Mouse (Mus musculus) neural tube, embryonic 11.5 days (tissue): Measurements from ENCODE around the gene A730049H05Rik. TPM values are rescaled to one million over a fixed set of nuclear protein-coding genes. Genes with fewer than 3 reads are reported as not detected.

Experiments used
- ATAC-seq: fragments of 200-750 bp; cut with Nextera tagmentation; 2 replicates; pipeline ENCODE4 v1.8.0; 2017; ENCODE audit warnings: moderate number of reproducible peaks, mild to moderate bottlenecking, moderate TSS enrichment, moderate library complexity; ENCODE audit not compliant: insufficient read depth, low FRiP score, low TSS enrichment
- DNase-seq: peaks from one replicate; pipeline ENCODE4 v3.0.0-alpha.2; 2015; ENCODE audit warnings: low spot score
- H3K27ac ChIP-seq: fragments of 300-500 bp; sonication (generic); 2 replicates; pipeline ENCODE4 v1.5.1; 2014; ENCODE audit warnings: low read depth, mild to moderate bottlenecking, low read length
- H3K27me3 ChIP-seq: fragments of 300-500 bp; sonication (generic); 2 replicates; pipeline ENCODE4 v1.6.1; 2014; ENCODE audit warnings: mild to moderate bottlenecking, low read length, mixed read lengths; ENCODE audit not compliant: control insufficient read depth, insufficient read depth
- H3K36me3 ChIP-seq: fragments of 300-500 bp; sonication (generic); 2 replicates; pipeline ENCODE4 v1.6.1; 2014; ENCODE audit warnings: mild to moderate bottlenecking, low read length, moderate library complexity, mixed read lengths; ENCODE audit not compliant: control insufficient read depth, insufficient read depth
- H3K4me1 ChIP-seq: fragments of 300-500 bp; sonication (generic); 2 replicates; pipeline ENCODE4 v1.6.1; 2014; ENCODE audit warnings: low read length, mixed read lengths; ENCODE audit not compliant: control insufficient read depth, insufficient read depth
- H3K4me2 ChIP-seq: fragments of 300-500 bp; sonication (generic); 2 replicates; pipeline ENCODE4 v1.6.1; 2014; ENCODE audit warnings: low read depth, mild to moderate bottlenecking, moderate library complexity
- H3K4me3 ChIP-seq: fragments of 300-500 bp; sonication (generic); 2 replicates; pipeline ENCODE4 v1.5.1; 2014; ENCODE audit warnings: low read depth, low read length
- H3K9ac ChIP-seq: fragments of 300-500 bp; sonication (generic); 2 replicates; pipeline ENCODE4 v1.6.1; 2014; ENCODE audit warnings: mild to moderate bottlenecking, low read length
- H3K9me3 ChIP-seq: fragments of 300-500 bp; sonication (generic); 2 replicates; pipeline ENCODE4 v1.6.1; 2016; ENCODE audit warnings: low read length; ENCODE audit not compliant: control insufficient read depth
- WGBS: fragments of 180-500 bp; shearing (Covaris S2); extraction: QIAGEN DNeasy Blood & Tissue Kit; methylation state at CpG from one replicate; pipeline ENCODE4 v1.1.7; 2014; 5-methylcytosine and 5-hydroxymethylcytosine counted together
- polyA plus RNA-seq: library from polyadenylated mRNA; unstranded; fragments of >200 nt; fragmentation: Nextera tagmentation; extraction: Ambion mirVana; gene quantifications from 2 replicates; pipeline ENCODE4 v1.2.1, GENCODE M21; 2014

Gene A730049H05Rik
- polyA plus RNA-seq, 1 experiment from 2014 or later, result not detected

- Histone ChIP-seq H3K36me3 (no peaks in the 10 kb centered on the region), H3K27ac (no peak overlapping the region), H3K4me3 (no peak overlapping the region), H3K9me3 (no peaks in the 10 kb centered on the region), H3K27me3 (no peaks in the 10 kb centered on the region), H3K4me2 (no peak overlapping the region), H3K4me1 (no peaks in the 10 kb centered on the region), H3K9ac (no peak overlapping the region)
- 88% methylated on average over 6 of the region's 6 CpGs for WGBS
- ATAC-seq (no peak), DNase-seq (no peak)
Observed at GRCm38 (mm10) chr6:92793804-92794203, 22.5 kb upstream of the A730049H05Rik start.

- DNase-seq, result no peak
- Histone ChIP-seq H3K36me3 (no peaks in the 10 kb centered on the region), H3K4me3 (no peak overlapping the region), H3K9ac (no peak overlapping the region), H3K27ac (no peak overlapping the region), H3K27me3 (no peaks in the 10 kb centered on the region), H3K9me3 (no peaks in the 10 kb centered on the region), H3K4me1 (no peaks in the 10 kb centered on the region; the same call in 1 of the 2 replicates), H3K4me2 (no peak overlapping the region)
- ATAC-seq, result no peak
- 72% methylated on average over 2 of the region's 2 CpGs for WGBS
Observed at GRCm38 (mm10) chr6:92801462-92801861, 14.8 kb upstream of the A730049H05Rik start.

- Histone ChIP-seq H3K27me3 (no peaks in the 10 kb centered on the region), H3K4me3 (no peak overlapping the region), H3K36me3 (no peaks in the 10 kb centered on the region), H3K27ac (no peak overlapping the region), H3K9ac (no peak overlapping the region), H3K4me1 (no peaks in the 10 kb centered on the region; the same call in 1 of the 2 replicates), H3K9me3 (no peaks in the 10 kb centered on the region), H3K4me2 (no peak overlapping the region)
- WGBS, result 87% methylated on average over 11 of the region's 11 CpGs
- ATAC-seq (no peak), DNase-seq (no peak)
Observed at GRCm38 (mm10) chr6:92802421-92802820, 13.9 kb upstream of the A730049H05Rik start.

- no peaks in the 10 kb centered on the region for H3K9me3 ChIP-seq
- DNase-seq, result no peak
- ATAC-seq, result no peak
Observed at GRCm38 (mm10) chr6:92803213-92803612, 13.1 kb upstream of the A730049H05Rik start.

GRCm38 (mm10) chr6:92804254-92804971 is 11.9 kb upstream of the A730049H05Rik start:
- Histone ChIP-seq H3K9ac (no peak overlapping the region), H3K27me3 (no peaks in the 10 kb centered on the region), H3K9me3 (no peaks in the 10 kb centered on the region), H3K4me2 (no peak overlapping the region), H3K4me3 (no peak overlapping the region), H3K36me3 (no peaks in the 10 kb centered on the region), H3K27ac (no peak overlapping the region), H3K4me1 (no peaks in the 10 kb centered on the region; the same call in 1 of the 2 replicates)
- no peak for DNase-seq
- ATAC-seq, result no peak
- 89% methylated on average over 3 of the region's 3 CpGs for WGBS

More at GRCm38 (mm10) chr6:92803213-92803612, 13.1 kb upstream of the A730049H05Rik start:
- Histone ChIP-seq H3K4me3 (no peak overlapping the region), H3K36me3 (no peaks in the 10 kb centered on the region), H3K9ac (no peak overlapping the region), H3K4me2 (no peak overlapping the region), H3K27ac (no peak overlapping the region), H3K4me1 (no peaks in the 10 kb centered on the region; the same call in 1 of the 2 replicates), H3K27me3 (no peaks in the 10 kb centered on the region)
- 61% methylated on average over 6 of the region's 6 CpGs for WGBS

GRCm38 (mm10) chr6:92809818-92810217 is 6.5 kb upstream of the A730049H05Rik start:
- Histone ChIP-seq H3K27me3 (no peaks in the 10 kb centered on the region), H3K9me3 (no peaks in the 10 kb centered on the region), H3K9ac (no peak overlapping the region), H3K27ac (no peak overlapping the region), H3K4me2 (no peak overlapping the region), H3K36me3 (no peaks in the 10 kb centered on the region), H3K4me1 (no peaks in the 10 kb centered on the region), H3K4me3 (no peak overlapping the region)
- 87% methylated on average over 3 of the region's 3 CpGs for WGBS
- no peak for ATAC-seq
- no peak for DNase-seq

GRCm38 (mm10) chr6:92810628-92811027 is 5.7 kb upstream of the A730049H05Rik start:
- no peak overlapping the region for H3K9ac ChIP-seq
- no peaks in the 10 kb centered on the region for H3K9me3 ChIP-seq
- WGBS, result 90% methylated on average over 2 of the region's 2 CpGs
- DNase-seq, result no peak
- H3K36me3 ChIP-seq, result no peaks in the 10 kb centered on the region
- no peaks in the 10 kb centered on the region for H3K27me3 ChIP-seq
- H3K27ac ChIP-seq, result no peak overlapping the region
- no peak overlapping the region for H3K4me2 ChIP-seq
- no peaks in the 10 kb centered on the region for H3K4me1 ChIP-seq
- ATAC-seq, result no peak
- no peak overlapping the region for H3K4me3 ChIP-seq

- no peak overlapping the region for H3K4me3 ChIP-seq
- no peak overlapping the region for H3K4me2 ChIP-seq
- no peak overlapping the region for H3K27ac ChIP-seq
- no peak for ATAC-seq
- peaks cover 5% of the 10 kb centered on the region; the same call in 1 of the 2 replicates for H3K4me1 ChIP-seq
- DNase-seq, result no peak
- no peaks in the 10 kb centered on the region for H3K27me3 ChIP-seq
- no peaks in the 10 kb centered on the region for H3K36me3 ChIP-seq
- no peak overlapping the region for H3K9ac ChIP-seq
- no peaks in the 10 kb centered on the region for H3K9me3 ChIP-seq
Observed at GRCm38 (mm10) chr6:92811566-92811965, 4.7 kb upstream of the A730049H05Rik start.

GRCm38 (mm10) chr6:92812702-92813370 is 3.4 kb upstream of the A730049H05Rik start:
- DNase-seq (no peak), ATAC-seq (no peak)
- H3K36me3 ChIP-seq, result no peaks in the 10 kb centered on the region
- peaks cover 5% of the 10 kb centered on the region; the same call in 1 of the 2 replicates for H3K4me1 ChIP-seq
- 67% methylated on average over 2 of the region's 2 CpGs for WGBS
- H3K4me3 ChIP-seq, result no peak overlapping the region
- H3K9ac ChIP-seq, result no peak overlapping the region
- H3K27ac ChIP-seq, result no peak overlapping the region
- no peak overlapping the region for H3K4me2 ChIP-seq
- H3K9me3 ChIP-seq, result no peaks in the 10 kb centered on the region
- no peaks in the 10 kb centered on the region for H3K27me3 ChIP-seq
